Mouse (Mus musculus) cerebellum, adult 2 months (tissue): ENCODE results near the gene Snx22.

Experiments used
- CTCF ChIP-seq: fragments of 200-500 bp; IDR thresholded peaks from 2 replicates; pipeline ENCODE4 v1.5.1; 2011; ENCODE audit warnings: low read depth, mild to moderate bottlenecking, control low read depth, low read length, moderate library complexity, borderline replicate concordance; ENCODE audit not compliant: insufficient read depth
- POLR2A ChIP-seq: fragments of 200-500 bp; IDR thresholded peaks from 2 replicates; pipeline ENCODE4 v1.6.1; 2011; ENCODE audit warnings: low read length, control low read depth, borderline replicate concordance; ENCODE audit not compliant: insufficient read depth

- TF ChIP-seq CTCF (no peak), POLR2A (no peak)
Measured at GRCm38 (mm10) chr9:66051493-66051892, 18.0 kb downstream of the Snx22 start.
